Mouse (Mus musculus) midbrain, embryonic 14.5 days (tissue): ENCODE results near the gene Cmtm5. TPM values are rescaled to one million over a fixed set of nuclear protein-coding genes. Genes with fewer than 3 reads are reported as not detected.
A peak's percentile ranks its signal among the peaks of the same experiment; 100 is the strongest.
"Not testable (repeated sequence)": the region's sequence is repeated elsewhere in the genome, so short reads cannot be mapped to it uniquely, and the experiment has no call there.

ENCODE experiments used
- ATAC-seq: fragments of 200-750 bp; cut with Nextera tagmentation; 2 replicates; pipeline ENCODE4 v1.8.0; 2017; ENCODE audit warnings: moderate number of reproducible peaks, moderate library complexity; ENCODE audit not compliant: low FRiP score, low TSS enrichment
- DNase-seq: peaks from one replicate; pipeline ENCODE4 v3.0.0-alpha.2; 2015
- H3K27ac ChIP-seq: fragments of 300-500 bp; sonication (generic); replicated peaks from 2 replicates; pipeline ENCODE4 v1.5.1; 2014; ENCODE audit warnings: mild to moderate bottlenecking, low read depth, low read length, moderate library complexity
- H3K27me3 ChIP-seq: fragments of 300-500 bp; sonication (generic); 2 replicates; pipeline ENCODE4 v1.6.1; 2014; ENCODE audit warnings: low read length, control low read depth, mixed read lengths; ENCODE audit not compliant: control insufficient read depth, insufficient read depth
- H3K36me3 ChIP-seq: fragments of 300-500 bp; sonication (generic); 2 replicates; pipeline ENCODE4 v1.6.1; 2014; ENCODE audit warnings: low read length, control low read depth; ENCODE audit not compliant: control insufficient read depth, insufficient read depth
- H3K4me1 ChIP-seq: fragments of 300-500 bp; sonication (generic); 2 replicates; pipeline ENCODE4 v1.6.1; 2014; ENCODE audit warnings: mild to moderate bottlenecking, antibody characterized with exemption, low read length, control low read depth; ENCODE audit not compliant: control insufficient read depth, insufficient read depth
- H3K4me2 ChIP-seq: fragments of 300-500 bp; sonication (generic); 2 replicates; pipeline ENCODE4 v1.6.1; 2014; ENCODE audit warnings: mild to moderate bottlenecking, low read length, moderate library complexity
- H3K4me3 ChIP-seq: fragments of 300-500 bp; sonication (generic); replicated peaks from 2 replicates; pipeline ENCODE4 v1.5.1; 2014; ENCODE audit warnings: low read depth, low read length
- H3K9ac ChIP-seq: fragments of 300-500 bp; sonication (generic); replicated peaks from 2 replicates; pipeline ENCODE4 v1.6.1; 2014; ENCODE audit warnings: mild to moderate bottlenecking, low read length, moderate library complexity
- H3K9me3 ChIP-seq: fragments of 300-500 bp; sonication (generic); 2 replicates; pipeline ENCODE4 v1.6.1; 2016; ENCODE audit warnings: low read length, control low read depth, mixed read lengths; ENCODE audit not compliant: control insufficient read depth
- WGBS: fragments of 180-500 bp; shearing (Covaris S2); extraction: QIAGEN DNeasy Blood & Tissue Kit; methylation state at CpG from one replicate; pipeline ENCODE4 v1.1.7; 2014; 5-methylcytosine and 5-hydroxymethylcytosine counted together
- microRNA counts: library from miRNA; unstranded; fragments of <30 nt; microRNA quantifications from one replicate; lab custom pipeline; 2016
- microRNA-seq: library from miRNA; unstranded; fragments of <30 nt; microRNA quantifications from one replicate; pipeline ENCODE4, GENCODE M21; 2016
- polyA plus RNA-seq: library from polyadenylated mRNA; unstranded; fragments of >200 nt; fragmentation: Nextera tagmentation; extraction: Ambion mirVana; gene quantifications from 2 replicates; pipeline ENCODE4 v1.2.1, GENCODE M21; 2014

The Cmtm5 gene
- polyA plus RNA-seq, 1 experiment from 2014 or later = 4.2 TPM

GRCm38 (mm10) chr14:54972786-54973185 lies 36.7 kb downstream of the Cmtm5 start:
- WGBS = 99% methylated on average over 7 of the region's 11 CpGs
- H3K9me3 ChIP-seq, ATAC-seq, H3K9ac ChIP-seq, H3K27me3 ChIP-seq, DNase-seq, H3K4me1 ChIP-seq, H3K27ac ChIP-seq, H3K4me3 ChIP-seq, H3K4me2 ChIP-seq, H3K36me3 ChIP-seq: not testable (repeated sequence)

GRCm38 (mm10) chr14:54974068-54974791 lies 38.2 kb downstream of the Cmtm5 start:
- peaks cover 6% of the 10 kb centered on the region for H3K4me1 ChIP-seq
- no peaks in the 10 kb centered on the region for H3K9me3 ChIP-seq
- H3K9ac ChIP-seq = no peak overlapping the region
- H3K4me3 ChIP-seq = no peak overlapping the region
- H3K27me3 ChIP-seq = no peaks in the 10 kb centered on the region
- peak overlapping the region; percentile 78 for H3K27ac ChIP-seq
- DNase-seq (peak; percentile 82), ATAC-seq (0 out of 2 replicates have a peak, but pooled peaks have one; percentile 11)
- no peaks in the 10 kb centered on the region for H3K36me3 ChIP-seq
- no peak overlapping the region for H3K4me2 ChIP-seq
- 69% methylated on average over 6 of the region's 6 CpGs for WGBS

- peaks cover 6% of the 10 kb centered on the region for H3K4me1 ChIP-seq
- H3K27ac ChIP-seq = no peak within 1 kb of the TSS
- ATAC-seq = no peak
- 81% methylated on average over 1 of the region's 1 CpGs for WGBS
- H3K9ac ChIP-seq = no peak within 1 kb of the TSS
- H3K9me3 ChIP-seq = no peaks in the 10 kb centered on the region
- no peak for DNase-seq
- no peak within 1 kb of the TSS for H3K4me3 ChIP-seq
- no peaks in the 10 kb centered on the region for H3K36me3 ChIP-seq
- H3K4me2 ChIP-seq = no peak within 1 kb of the TSS
- H3K27me3 ChIP-seq = no peaks in the 10 kb centered on the region
These were observed 40.6 kb downstream of the Cmtm5 start, which contains the start of gene Gm17428 for GRCm38 (mm10) chr14:54976633-54977032. TSS of gene Gm17428 (plus strand) at chr14:54976933.

GRCm38 (mm10) chr14:54978664-54979063 lies 42.6 kb downstream of the Cmtm5 start:
- ATAC-seq (no peak), DNase-seq (no peak)
- Histone ChIP-seq H3K27ac (no peak overlapping the region), H3K4me2 (no peak overlapping the region), H3K4me1 (peaks cover 6% of the 10 kb centered on the region), H3K9ac (no peak overlapping the region), H3K4me3 (no peak overlapping the region), H3K27me3 (no peaks in the 10 kb centered on the region), H3K36me3 (no peaks in the 10 kb centered on the region), H3K9me3 (no peaks in the 10 kb centered on the region)
- WGBS = 91% methylated on average over 8 of the region's 8 CpGs

GRCm38 (mm10) chr14:54981934-54982333 lies 45.9 kb downstream of the Cmtm5 start:
- Histone ChIP-seq H3K27me3 (no peaks in the 10 kb centered on the region), H3K4me3 (no peak overlapping the region), H3K36me3 (no peaks in the 10 kb centered on the region), H3K27ac (no peak overlapping the region), H3K4me1 (no peaks in the 10 kb centered on the region), H3K4me2 (no peak overlapping the region), H3K9me3 (no peaks in the 10 kb centered on the region), H3K9ac (no peak overlapping the region)
- ATAC-seq (no peak), DNase-seq (no peak)
- 91% methylated on average over 7 of the region's 7 CpGs for WGBS

- not testable (repeated sequence) for H3K4me2 ChIP-seq, H3K27ac ChIP-seq, H3K27me3 ChIP-seq, H3K9ac ChIP-seq, ATAC-seq, H3K4me1 ChIP-seq, DNase-seq, H3K9me3 ChIP-seq, H3K4me3 ChIP-seq, H3K36me3 ChIP-seq
- 94% methylated on average over 9 of the region's 9 CpGs for WGBS
These were observed 52.4 kb downstream of the Cmtm5 start for GRCm38 (mm10) chr14:54988350-54988874.

MicroRNAs within 50 kb of the gene (microRNA counts, 519-probe panel; counts per million panel counts)
- microRNA mmu-miR-208a (lab: Ali Mortazavi, UCI) = not detected
- not detected for microRNA mmu-miR-208b (lab: Ali Mortazavi, UCI)

Small RNAs within 50 kb of the gene (microRNA-seq; reads per million reads assigned to microRNA genes)
- gene Mir208a (not detected), gene Mir208b (8.4 reads per million, percentile 33 among the genes with 10 or more reads in this experiment)

Other genes starting within 250 kb of the Cmtm5 start
- 128 and 143 TPM in 2 replicates for gene Acin1, start 249.3 kb upstream of the Cmtm5 start, polyA plus RNA-seq
- 0.20 TPM in 2 replicates for gene Gm29776, start 237.4 kb upstream of the Cmtm5 start, polyA plus RNA-seq
- gene Cebpe, start 224.1 kb upstream of the Cmtm5 start, polyA plus RNA-seq = not detected in 2 replicates
- 5.7 and 7.6 TPM in 2 replicates for gene Slc7a8, start 154.3 kb upstream of the Cmtm5 start, polyA plus RNA-seq
- gene Rnf212b, start 122.1 kb upstream of the Cmtm5 start, polyA plus RNA-seq = not detected in 2 replicates
- 6.0 and 9.4 TPM in 2 replicates for gene Homez, start 65.3 kb upstream of the Cmtm5 start, polyA plus RNA-seq
- 2.1 and 4.4 TPM in 2 replicates for gene Ppp1r3e, start 58.7 kb upstream of the Cmtm5 start, polyA plus RNA-seq
- 5.5 and 5.8 TPM in 2 replicates for gene Bcl2l2, start 52.9 kb upstream of the Cmtm5 start, polyA plus RNA-seq
- not detected in 2 replicates for gene Gm20521, start 52.8 kb upstream of the Cmtm5 start, polyA plus RNA-seq
- gene Pabpn1, start 43.8 kb upstream of the Cmtm5 start, polyA plus RNA-seq = 171 and 206 TPM in 2 replicates
- gene Slc22a17, start 23.1 kb upstream of the Cmtm5 start, polyA plus RNA-seq = 110 and 304 TPM in 2 replicates
- 10.2 and 18.3 TPM in 2 replicates for gene Efs, start 10.1 kb upstream of the Cmtm5 start, polyA plus RNA-seq
- gene Il25, start 3.6 kb upstream of the Cmtm5 start, polyA plus RNA-seq = not detected in 2 replicates
- 0.98 and 1.7 TPM in 2 replicates for gene Myh6, start 30.7 kb downstream of the Cmtm5 start, polyA plus RNA-seq
- gene Gm17428, start 40.7 kb downstream of the Cmtm5 start, polyA plus RNA-seq = not detected in 2 replicates
- gene Myh7, start 58.4 kb downstream of the Cmtm5 start, polyA plus RNA-seq = 5.4 and 7.7 TPM in 2 replicates
- 51.7 and 54.3 TPM in 2 replicates for gene Ngdn, start 79.2 kb downstream of the Cmtm5 start, polyA plus RNA-seq
- gene Zfhx2, start 156.1 kb downstream of the Cmtm5 start, polyA plus RNA-seq = 24.9 and 28.4 TPM in 2 replicates
- gene Thtpa, start 158.5 kb downstream of the Cmtm5 start, polyA plus RNA-seq = 27.9 and 33.7 TPM in 2 replicates
- gene Ap1g2, start 170.3 kb downstream of the Cmtm5 start, polyA plus RNA-seq = 6.8 and 7.6 TPM in 2 replicates
- gene Jph4, start 180.7 kb downstream of the Cmtm5 start, polyA plus RNA-seq = 31.1 and 38.9 TPM in 2 replicates